Mouse (Mus musculus) midbrain, embryonic 16.5 days (tissue): ENCODE results near the gene Tmem158. TPM values are rescaled to one million over a fixed set of nuclear protein-coding genes. Genes with fewer than 3 reads are reported as not detected.

Source experiments
- ATAC-seq: fragments of 200-750 bp; cut with Nextera tagmentation; 2 replicates; pipeline ENCODE4 v1.8.0; 2017; ENCODE audit warnings: moderate TSS enrichment
- H3K27ac ChIP-seq: fragments of 300-500 bp; sonication (generic); 2 replicates; pipeline ENCODE4 v1.5.1; 2014; ENCODE audit warnings: mild to moderate bottlenecking, low read length, mixed read lengths
- H3K27me3 ChIP-seq: fragments of 300-500 bp; sonication (generic); 2 replicates; pipeline ENCODE4 v1.6.1; 2014; ENCODE audit warnings: low read depth, low read length, mixed read lengths; ENCODE audit not compliant: control insufficient read depth, insufficient read depth
- H3K36me3 ChIP-seq: fragments of 300-500 bp; sonication (generic); 2 replicates; pipeline ENCODE4 v1.6.1; 2014; ENCODE audit warnings: mild to moderate bottlenecking, low read length, moderate library complexity, mixed read lengths; ENCODE audit not compliant: control insufficient read depth, insufficient read depth
- H3K4me1 ChIP-seq: fragments of 300-500 bp; sonication (generic); 2 replicates; pipeline ENCODE4 v1.6.1; 2014; ENCODE audit warnings: mild to moderate bottlenecking, low read length, mixed read lengths; ENCODE audit not compliant: control insufficient read depth, insufficient read depth
- H3K4me2 ChIP-seq: fragments of 300-500 bp; sonication (generic); 2 replicates; pipeline ENCODE4 v1.6.1; 2014; ENCODE audit warnings: mild to moderate bottlenecking, low read length, mixed read lengths
- H3K4me3 ChIP-seq: fragments of 300-500 bp; sonication (generic); 2 replicates; pipeline ENCODE4 v1.5.1; 2014; ENCODE audit warnings: low read depth, mild to moderate bottlenecking, low read length, moderate library complexity, mixed read lengths
- H3K9ac ChIP-seq: fragments of 300-500 bp; sonication (generic); 2 replicates; pipeline ENCODE4 v1.6.1; 2014; ENCODE audit warnings: low read depth, low read length, mixed read lengths
- H3K9me3 ChIP-seq: fragments of 300-500 bp; sonication (generic); replicated peaks from 2 replicates; pipeline ENCODE4 v1.6.1; 2014; ENCODE audit warnings: mild to moderate bottlenecking, low read length, mixed read lengths; ENCODE audit not compliant: control insufficient read depth, poor library complexity, severe bottlenecking
- WGBS: fragments of 180-500 bp; shearing (Covaris S2); extraction: QIAGEN DNeasy Blood & Tissue Kit; methylation state at CpG from one replicate; pipeline ENCODE4 v1.1.7; 2014; 5-methylcytosine and 5-hydroxymethylcytosine counted together
- polyA plus RNA-seq: library from polyadenylated mRNA; unstranded; fragments of >200 nt; fragmentation: Nextera tagmentation; extraction: Ambion mirVana; gene quantifications from 2 replicates; pipeline ENCODE4 v1.2.1, GENCODE M21; 2015

The Tmem158 gene
- polyA plus RNA-seq, 1 experiment from 2014 or later, result 35.8 TPM

DNA sequence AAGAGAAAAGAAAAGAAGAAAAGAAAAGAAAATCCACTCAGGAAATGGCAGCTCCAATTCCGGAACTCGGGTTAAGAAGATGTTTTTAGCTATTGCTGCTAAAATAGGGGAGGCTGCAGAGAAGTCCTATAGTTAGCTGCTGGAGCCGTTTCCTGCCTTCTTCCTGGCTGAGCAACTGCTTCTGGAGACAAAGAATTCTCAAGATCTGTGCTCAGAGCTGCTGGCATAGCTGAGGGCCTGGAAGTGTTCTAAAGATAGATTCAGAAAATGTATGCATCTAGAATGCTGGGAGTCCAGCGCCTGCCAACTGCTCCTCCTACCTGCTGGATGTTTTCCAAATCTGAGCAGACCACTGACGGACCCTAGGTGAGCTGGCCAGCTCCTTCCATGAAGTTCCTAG lies 40.7 kb downstream of the Tmem158 start:
- ATAC-seq, result no peak
- no peak overlapping the region for H3K27ac ChIP-seq
- WGBS, result 34% methylated on average over 5 of the region's 5 CpGs
- no peaks in the 10 kb centered on the region for H3K9me3 ChIP-seq
- no peak overlapping the region for H3K9ac ChIP-seq
- no peak overlapping the region for H3K4me2 ChIP-seq
- no peak overlapping the region for H3K4me3 ChIP-seq
- H3K4me1 ChIP-seq, result peaks cover 4% of the 10 kb centered on the region; the same call in 1 of the 2 replicates
- peaks cover 13% of the 10 kb centered on the region for H3K27me3 ChIP-seq
- no peaks in the 10 kb centered on the region for H3K36me3 ChIP-seq

DNA sequence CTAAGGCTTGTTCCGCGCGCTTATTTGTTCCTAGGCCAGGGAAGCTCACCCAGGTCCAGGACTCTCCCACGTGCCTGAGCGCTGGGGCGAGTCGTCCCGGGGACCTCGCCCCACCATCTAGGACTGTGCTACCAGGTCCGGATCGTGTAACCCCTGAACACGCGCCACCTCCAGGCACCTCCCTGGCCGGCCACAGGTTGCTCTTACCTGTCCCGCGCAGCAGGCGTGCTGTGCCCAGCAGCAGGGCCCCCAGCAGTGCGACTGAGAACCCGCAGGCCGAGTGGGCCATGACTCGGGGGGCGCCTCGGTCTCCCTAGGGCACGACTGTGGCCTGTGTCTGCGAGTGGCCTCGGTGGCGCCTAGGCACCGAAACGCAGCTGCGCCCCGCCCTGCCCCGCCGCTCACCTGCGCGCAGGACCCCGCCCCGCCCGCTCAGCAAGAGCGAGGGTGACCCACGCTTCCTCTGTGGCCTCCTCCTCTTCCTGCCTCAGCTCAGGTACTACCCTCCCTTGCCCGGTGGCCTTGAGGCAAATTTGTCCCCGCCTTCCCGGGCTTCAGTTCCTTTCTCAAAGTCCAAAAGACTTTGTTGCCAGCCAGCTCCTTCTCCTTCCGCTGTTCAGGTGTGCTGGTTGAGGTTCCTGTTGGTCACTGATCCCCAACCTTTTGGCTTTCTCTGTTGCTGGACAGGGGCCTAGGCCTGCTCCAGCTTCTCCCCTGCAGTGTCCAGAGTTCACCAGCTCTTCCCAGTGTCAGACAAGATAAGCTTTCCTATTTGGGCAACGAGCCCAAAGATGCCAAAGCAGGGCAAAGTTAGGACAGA lies 44.7 kb downstream of the Tmem158 start, which contains the start of gene Cdcp1:
Gene Cdcp1 (minus strand): TSS at position 418 of the 820 bp plus-strand sequence.
- WGBS, result 8% methylated on average over 36 of the region's 45 CpGs
- Histone ChIP-seq H3K9me3 (no peaks in the 10 kb centered on the region), H3K27me3 (peaks cover 17% of the 10 kb centered on the region), H3K9ac (peak within 1 kb of the TSS; percentile 59), H3K27ac (no peak within 1 kb of the TSS), H3K36me3 (no peaks in the 10 kb centered on the region), H3K4me1 (peaks cover 4% of the 10 kb centered on the region; the same call in 1 of the 2 replicates), H3K4me2 (peak within 1 kb of the TSS; percentile 66), H3K4me3 (peak within 1 kb of the TSS; percentile 32)
- ATAC-seq, result 0 out of 2 replicates have a peak, but pooled peaks have one; percentile 25

DNA sequence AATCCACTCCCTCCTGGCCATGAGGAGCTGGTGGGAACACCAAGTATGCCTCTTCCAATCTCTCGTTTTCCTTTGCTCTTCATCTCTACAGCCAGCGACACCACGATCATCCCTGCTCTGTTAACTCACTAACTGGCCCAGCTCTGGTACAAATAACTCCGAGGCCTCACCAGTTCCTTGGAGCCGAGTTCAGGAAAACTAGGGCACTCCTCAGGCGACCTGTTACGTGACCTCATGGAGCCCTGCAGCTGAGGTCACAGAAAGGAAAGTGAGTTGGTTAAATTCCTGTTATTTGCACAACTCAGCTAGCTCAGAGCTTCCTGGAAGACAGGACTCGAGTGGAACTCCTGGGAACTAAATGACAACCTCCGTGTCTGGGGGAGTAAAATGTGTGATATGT lies 47.2 kb downstream of the Tmem158 start:
- Histone ChIP-seq H3K9me3 (no peaks in the 10 kb centered on the region), H3K9ac (no peak overlapping the region), H3K27ac (no peak overlapping the region), H3K36me3 (no peaks in the 10 kb centered on the region), H3K4me2 (no peak overlapping the region), H3K27me3 (peaks cover 17% of the 10 kb centered on the region), H3K4me1 (peaks cover 4% of the 10 kb centered on the region; the same call in 1 of the 2 replicates), H3K4me3 (no peak overlapping the region)
- 87% methylated on average over 9 of the region's 9 CpGs for WGBS
- ATAC-seq, result no peak

Other genes starting within 250 kb of the Tmem158 start
- 29.5 and 30.1 TPM in 2 replicates for gene Tmem42, start 239.4 kb downstream of the Tmem158 start, polyA plus RNA-seq
- 0.43 and 0.65 TPM in 2 replicates for gene Tgm4, start 226.0 kb downstream of the Tmem158 start, polyA plus RNA-seq
- 83.8 and 84.9 TPM in 2 replicates for gene Zdhhc3, start 147.6 kb downstream of the Tmem158 start, polyA plus RNA-seq
- gene Exosc7, start 147.5 kb downstream of the Tmem158 start, polyA plus RNA-seq, result 71.4 and 73.1 TPM in 2 replicates
- 2.2 and 3.6 TPM in 2 replicates for gene Clec3b, start 109.8 kb downstream of the Tmem158 start, polyA plus RNA-seq
- 0.07 and 0.19 TPM in 2 replicates for gene Cdcp1, start 44.7 kb downstream of the Tmem158 start, polyA plus RNA-seq
- gene Lars2, start 106.2 kb upstream of the Tmem158 start, polyA plus RNA-seq, result 591 and 787 TPM in 2 replicates
- gene Limd1, start 217.9 kb upstream of the Tmem158 start, polyA plus RNA-seq, result 10.2 and 10.6 TPM in 2 replicates